Mouse (Mus musculus) G1E (cell line): ENCODE results near the gene Ccr4.

Experiments
- CTCF ChIP-seq: IDR thresholded peaks from 2 replicates; pipeline ENCODE4 v1.5.1; 2012; ENCODE audit warnings: low read depth, low read length, inconsistent platforms, mixed read lengths
- GATA1 ChIP-seq: IDR thresholded peaks from 2 replicates; pipeline ENCODE4 v1.6.1; 2012; ENCODE audit warnings: borderline replicate concordance, low read length, inconsistent platforms, mixed read lengths
- GATA2 ChIP-seq: IDR thresholded peaks from 2 replicates; pipeline ENCODE4 v1.6.1; 2012; ENCODE audit warnings: low read depth, low read length, inconsistent platforms, borderline replicate concordance
- POLR2AphosphoS5 ChIP-seq: IDR thresholded peaks from 2 replicates; pipeline ENCODE4 v1.6.1; 2012; ENCODE audit warnings: low read depth, low read length, inconsistent platforms; ENCODE audit not compliant: insufficient replicate concordance
- TAL1 ChIP-seq: conservative IDR thresholded peaks from 2 replicates; pipeline ENCODE4 v1.6.1; 2012; ENCODE audit warnings: low read depth, low read length, inconsistent platforms, mixed read lengths

- TF ChIP-seq CTCF: no peak
- TF ChIP-seq POLR2AphosphoS5: no peak
- no peak for TF ChIP-seq GATA1
- no peak for TF ChIP-seq TAL1
- TF ChIP-seq GATA2: no peak
Observed at GRCm38 (mm10) chr9:114543882-114544753, 39.4 kb upstream of the Ccr4 start.
